Mouse (Mus musculus): ENCODE measurements around the gene Rab11a.
"Not testable (repeated sequence)": the region's sequence is repeated elsewhere in the genome, so short reads cannot be mapped to it uniquely, and the experiment has no call there.

The Rab11a gene

GRCm38 (mm10) chr9:64747735-64748134, 10.2 kb upstream of the Rab11a start:
- DNase-seq (ENCODE audit: low read depth, low spot score), result no peak

GRCm38 (mm10) chr9:64742453-64742852, 4.9 kb upstream of the Rab11a start:
- peak; percentile 57 for DNase-seq (ENCODE audit: low read depth, low spot score)

GRCm38 (mm10) chr9:64739001-64739400, 1.4 kb upstream of the Rab11a start:
- peak; percentile 11 for DNase-seq (ENCODE audit: low read depth, low spot score)

- DNase-seq (ENCODE audit: low read depth, low spot score), result no peak
Observed at GRCm38 (mm10) chr9:64736639-64737405, 736 bp downstream of the Rab11a start.

GRCm38 (mm10) chr9:64736076-64736638, 1.4 kb downstream of the Rab11a start:
- DNase-seq (ENCODE audit: low read depth, low spot score), result peak; percentile 78

GRCm38 (mm10) chr9:64734992-64735391, 2.6 kb downstream of the Rab11a start:
- not testable (repeated sequence) for DNase-seq (ENCODE audit: low read depth, low spot score)

- peak; percentile 59 for DNase-seq (ENCODE audit: low read depth, low spot score)
Observed at GRCm38 (mm10) chr9:64734166-64734565, 3.4 kb downstream of the Rab11a start.

GRCm38 (mm10) chr9:64731029-64731560, 6.5 kb downstream of the Rab11a start:
- no peak for DNase-seq (ENCODE audit: low read depth, low spot score)

GRCm38 (mm10) chr9:64726454-64726853, 11.1 kb downstream of the Rab11a start:
- no peak for DNase-seq (ENCODE audit: low read depth, low spot score)

- no peak for DNase-seq (ENCODE audit: low read depth, low spot score)
Observed at GRCm38 (mm10) chr9:64719526-64720163, 17.9 kb downstream of the Rab11a start.

- DNase-seq (ENCODE audit: low read depth, low spot score), result not testable (repeated sequence)
Observed at GRCm38 (mm10) chr9:64710291-64710690, 27.3 kb downstream of the Rab11a start.

GRCm38 (mm10) chr9:64704073-64704840, 33.3 kb downstream of the Rab11a start:
- DNase-seq (ENCODE audit: low read depth, low spot score), result no peak

GRCm38 (mm10) chr9:64703420-64703965, 34.1 kb downstream of the Rab11a start:
- no peak for DNase-seq (ENCODE audit: low read depth, low spot score)

- DNase-seq (ENCODE audit: low read depth, low spot score), result peak; percentile 70
Observed at GRCm38 (mm10) chr9:64702937-64703336, 34.6 kb downstream of the Rab11a start.

GRCm38 (mm10) chr9:64702391-64702790, 35.2 kb downstream of the Rab11a start:
- no peak for DNase-seq (ENCODE audit: low read depth, low spot score)

- DNase-seq (ENCODE audit: low read depth, low spot score), result no peak
Observed at GRCm38 (mm10) chr9:64701651-64702050, 35.9 kb downstream of the Rab11a start.

GRCm38 (mm10) chr9:64700451-64701311, 36.9 kb downstream of the Rab11a start:
- DNase-seq (ENCODE audit: low read depth, low spot score), result no peak

- DNase-seq (ENCODE audit: low read depth, low spot score), result no peak
Observed at GRCm38 (mm10) chr9:64698586-64698985, 39.0 kb downstream of the Rab11a start.

- no peak for DNase-seq (ENCODE audit: low read depth, low spot score)
Observed at GRCm38 (mm10) chr9:64697677-64698076, 39.9 kb downstream of the Rab11a start.

GRCm38 (mm10) chr9:64697006-64697405, 40.6 kb downstream of the Rab11a start:
- no peak for DNase-seq (ENCODE audit: low read depth, low spot score)

Data from A20 (cell line).